Mouse (Mus musculus) testis, adult 2 months (tissue): ENCODE measurements around the gene Arhgap22. TPM values are rescaled to one million over a fixed set of nuclear protein-coding genes. Genes with fewer than 3 reads are reported as not detected.

Source experiments
- H3K27ac ChIP-seq: fragments of 200-500 bp; 2 replicates; pipeline ENCODE4 v1.5.1; 2012; ENCODE audit warnings: low read depth, low read length; ENCODE audit not compliant: control insufficient read depth, insufficient read depth
- H3K27me3 ChIP-seq: fragments of 200-500 bp; 2 replicates; pipeline ENCODE4 v1.6.1; 2012; ENCODE audit warnings: mild to moderate bottlenecking, low read length, moderate library complexity; ENCODE audit not compliant: control insufficient read depth, insufficient read depth
- H3K36me3 ChIP-seq: fragments of 200-500 bp; 2 replicates; pipeline ENCODE4 v1.6.1; 2012; ENCODE audit warnings: mild to moderate bottlenecking, low read length; ENCODE audit not compliant: control insufficient read depth, insufficient read depth
- H3K4me1 ChIP-seq: fragments of 200-500 bp; 2 replicates; pipeline ENCODE4 v1.6.1; 2012; ENCODE audit warnings: low read length; ENCODE audit not compliant: control insufficient read depth, insufficient read depth
- H3K4me3 ChIP-seq: fragments of 200-500 bp; 2 replicates; pipeline ENCODE4 v1.5.1; 2012; ENCODE audit warnings: low read depth, mild to moderate bottlenecking, low read length, moderate library complexity, mixed read lengths; ENCODE audit not compliant: control insufficient read depth
- CTCF ChIP-seq: fragments of 200-500 bp; IDR thresholded peaks from 2 replicates; pipeline ENCODE4 v1.5.1; 2012; ENCODE audit warnings: low read depth, mild to moderate bottlenecking, inconsistent platforms, low read length, moderate library complexity; ENCODE audit not compliant: control insufficient read depth, insufficient read depth, insufficient replicate concordance
- POLR2A ChIP-seq: fragments of 200-500 bp; IDR thresholded peaks from 2 replicates; pipeline ENCODE4 v1.6.1; 2012; ENCODE audit warnings: low read depth, mild to moderate bottlenecking, inconsistent platforms, low read length, moderate library complexity; ENCODE audit not compliant: control insufficient read depth
- polyA plus RNA-seq: library from polyadenylated mRNA; depleted of rRNA; stranded (reverse); fragments of >200 nt; gene quantifications from 2 replicates; pipeline ENCODE4 v1.2.3, GENCODE M21; 2012; rRNA removed

Arhgap22 gene
- polyA plus RNA-seq, result 1.6 and 2.0 TPM in 2 replicates

DNA sequence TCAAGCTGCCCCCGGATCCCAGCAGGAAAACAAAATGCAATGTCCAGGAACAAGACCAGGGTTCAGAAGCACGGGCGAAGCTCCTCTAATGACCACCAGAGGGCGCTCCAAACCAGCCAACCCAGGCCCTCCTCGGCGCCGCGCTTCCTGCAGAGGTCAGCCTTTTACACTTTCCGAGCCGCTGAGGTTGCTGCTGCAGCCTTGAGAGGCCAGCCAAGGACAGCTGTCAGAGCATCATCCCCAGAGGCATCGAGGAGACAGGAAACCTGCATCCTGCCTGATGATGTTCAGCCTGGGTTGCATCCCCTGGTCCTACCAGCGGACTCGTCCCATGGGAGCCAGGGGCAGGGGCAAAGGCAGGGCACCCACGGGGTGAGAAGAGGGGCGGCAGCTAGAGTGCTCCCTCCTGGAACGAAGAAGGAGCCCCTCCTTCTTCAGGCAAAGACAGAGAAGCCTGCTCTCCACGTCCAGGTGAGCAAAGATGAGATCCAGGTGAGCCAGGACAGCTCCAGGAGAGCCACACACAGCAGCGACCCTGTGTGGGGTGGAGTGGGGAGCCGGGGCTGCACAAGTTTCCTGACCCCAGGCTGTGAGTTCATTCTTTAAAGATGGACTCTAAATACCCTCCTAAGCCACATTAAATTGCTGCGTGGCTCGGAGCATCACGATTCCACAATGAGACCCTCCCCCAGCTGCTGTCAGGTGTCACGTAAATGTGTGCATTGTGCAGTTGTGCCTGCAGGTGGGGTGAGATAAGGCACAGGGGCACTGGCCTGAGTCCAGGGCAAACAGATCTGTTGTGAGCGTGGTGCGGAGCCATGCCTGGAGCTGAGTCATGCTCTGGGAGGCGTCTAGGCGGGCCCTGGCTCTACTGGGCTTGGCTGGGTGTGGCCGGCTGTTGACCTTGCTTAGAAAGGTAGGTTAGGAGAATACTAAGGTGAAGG lies at the start of gene Arhgap22:
Arhgap22 (plus strand) TSS at position 204 of the 944 bp plus-strand sequence.
- peak within 1 kb of the TSS; percentile 67 for H3K4me3 ChIP-seq

DNA sequence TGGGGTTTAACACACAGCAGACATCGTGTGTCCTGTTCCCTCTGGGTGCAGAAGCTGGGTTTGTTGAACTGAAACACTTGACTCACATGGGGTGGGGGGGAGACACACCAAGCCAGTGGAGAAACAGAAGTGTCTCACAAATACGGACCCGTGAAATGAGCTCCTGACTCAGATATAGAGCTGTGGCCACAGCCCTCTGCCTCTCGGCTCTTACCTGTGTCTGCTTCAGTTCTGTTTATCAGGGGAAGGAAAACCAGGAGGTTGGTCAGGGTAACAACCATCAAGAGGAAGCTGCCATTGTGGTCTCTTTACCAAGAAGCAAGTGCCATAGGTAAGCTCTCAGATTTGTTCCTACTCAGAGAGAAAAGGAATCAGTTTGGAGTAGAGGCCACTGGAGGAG lies 45.1 kb upstream of the Arhgap22 start:
- H3K4me3 ChIP-seq, result no peak overlapping the region
- TF ChIP-seq POLR2A (no peak), CTCF (no peak)
- no peaks in the 10 kb centered on the region for H3K4me1 ChIP-seq
- H3K27ac ChIP-seq, result no peak overlapping the region
- no peaks in the 10 kb centered on the region for H3K27me3 ChIP-seq
- no peaks in the 10 kb centered on the region for H3K36me3 ChIP-seq

More for the DNA sequence above, at the start of gene Arhgap22:
- H3K27me3 ChIP-seq, result no peaks in the 10 kb centered on the region
- H3K27ac ChIP-seq, result no peak within 1 kb of the TSS
- peaks cover 6% of the 10 kb centered on the region for H3K4me1 ChIP-seq
- H3K36me3 ChIP-seq, result no peaks in the 10 kb centered on the region
- TF ChIP-seq POLR2A (no peak), CTCF (peak; percentile 94)

- Histone ChIP-seq H3K4me1 (no peaks in the 10 kb centered on the region), H3K27me3 (no peaks in the 10 kb centered on the region), H3K4me3 (no peak overlapping the region), H3K36me3 (no peaks in the 10 kb centered on the region), H3K27ac (no peak overlapping the region)
- TF ChIP-seq CTCF (no peak), POLR2A (no peak)
Observed at GRCm38 (mm10) chr14:33171942-33172341, 41.9 kb upstream of the Arhgap22 start.

DNA sequence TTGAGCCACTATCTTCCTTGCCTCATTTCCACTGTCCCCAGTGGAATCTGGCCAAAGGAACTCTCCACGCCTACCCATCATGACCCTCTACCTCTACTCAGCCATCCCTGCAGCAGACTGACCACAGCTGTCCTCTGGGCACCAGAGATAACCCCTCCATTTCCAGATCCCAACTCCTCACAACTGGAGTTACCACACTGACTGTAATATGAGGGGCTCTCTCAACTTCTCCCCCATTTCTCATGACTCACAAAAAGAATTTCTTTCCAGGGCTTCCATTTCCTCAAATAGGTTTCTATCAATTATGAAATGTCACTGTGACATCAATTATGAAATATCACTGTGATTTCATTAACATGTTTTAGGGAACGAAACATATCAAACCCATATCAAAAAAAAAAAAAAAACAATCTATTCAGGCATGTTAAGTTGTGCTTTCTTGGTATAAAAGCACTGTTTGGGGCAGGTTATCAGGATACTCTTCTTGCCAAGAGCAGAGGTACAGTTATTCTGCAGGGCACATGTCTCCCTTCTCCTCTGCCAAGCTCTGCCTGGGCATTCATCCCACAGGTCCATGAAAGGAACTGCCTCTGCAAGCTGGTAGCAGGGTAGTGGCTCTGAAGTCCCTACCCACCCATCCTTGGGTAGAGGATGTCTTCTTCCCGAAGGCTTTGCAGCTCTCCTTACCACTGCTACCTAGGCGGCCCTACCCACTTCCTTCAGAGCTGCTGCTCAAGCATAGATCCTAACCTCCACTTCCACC lies 38.6 kb upstream of the Arhgap22 start:
- Histone ChIP-seq H3K27me3 (no peaks in the 10 kb centered on the region), H3K4me1 (no peaks in the 10 kb centered on the region), H3K27ac (no peak overlapping the region), H3K36me3 (no peaks in the 10 kb centered on the region), H3K4me3 (no peak overlapping the region)
- TF ChIP-seq CTCF (no peak), POLR2A (no peak)

- Histone ChIP-seq H3K27me3 (no peaks in the 10 kb centered on the region), H3K36me3 (no peaks in the 10 kb centered on the region), H3K4me1 (no peaks in the 10 kb centered on the region), H3K27ac (no peak overlapping the region), H3K4me3 (no peak overlapping the region)
- no peak for TF ChIP-seq CTCF
- no peak for TF ChIP-seq POLR2A
Observed at GRCm38 (mm10) chr14:33180102-33180501, 33.7 kb upstream of the Arhgap22 start.

DNA sequence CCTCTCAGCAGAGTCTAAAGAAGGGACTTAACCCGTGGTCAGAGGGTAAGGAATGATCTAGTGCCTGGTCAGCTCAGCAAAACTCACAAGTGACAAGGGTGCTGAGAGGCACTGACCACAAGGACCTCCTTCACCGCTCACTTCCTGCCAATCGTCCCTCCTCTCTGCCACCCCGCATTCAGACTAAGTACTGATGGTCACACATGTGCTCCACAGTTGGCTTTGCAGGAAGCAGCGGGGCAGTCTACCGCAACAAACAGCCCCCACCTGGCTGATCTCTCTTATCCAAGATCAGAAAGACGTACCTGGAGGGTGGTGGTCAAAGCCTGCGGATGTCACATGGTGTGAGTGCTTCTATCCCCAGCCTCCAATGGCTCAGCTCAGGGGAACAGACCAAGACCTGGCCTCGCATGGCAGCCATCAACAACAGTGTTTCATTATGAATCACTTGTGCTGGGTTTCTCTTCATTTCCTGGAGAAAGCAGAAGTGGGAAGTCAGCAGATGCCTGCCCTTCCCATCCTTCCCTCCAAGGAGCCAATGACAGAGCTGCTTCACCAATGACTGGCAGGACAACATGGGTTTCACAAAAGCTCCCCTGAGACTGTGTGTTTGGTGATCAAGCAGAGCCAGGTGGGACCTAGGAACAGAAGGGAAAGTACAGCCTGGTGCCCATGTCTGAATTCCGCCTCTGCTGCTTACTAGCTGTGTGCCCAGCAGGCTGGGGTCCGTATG lies 28.6 kb upstream of the Arhgap22 start, which contains the start of gene Wdfy4:
Wdfy4 (minus strand) TSS at position 441 of the 733 bp plus-strand sequence.
- Histone ChIP-seq H3K4me1 (peaks cover 3% of the 10 kb centered on the region), H3K36me3 (no peaks in the 10 kb centered on the region), H3K27ac (no peak within 1 kb of the TSS), H3K27me3 (no peaks in the 10 kb centered on the region), H3K4me3 (no peak within 1 kb of the TSS)
- TF ChIP-seq POLR2A, result no peak
- TF ChIP-seq CTCF, result no peak
